Comparison of ENCODE assay signal across 9 mouse cellular contexts in the genomic region with DNA sequence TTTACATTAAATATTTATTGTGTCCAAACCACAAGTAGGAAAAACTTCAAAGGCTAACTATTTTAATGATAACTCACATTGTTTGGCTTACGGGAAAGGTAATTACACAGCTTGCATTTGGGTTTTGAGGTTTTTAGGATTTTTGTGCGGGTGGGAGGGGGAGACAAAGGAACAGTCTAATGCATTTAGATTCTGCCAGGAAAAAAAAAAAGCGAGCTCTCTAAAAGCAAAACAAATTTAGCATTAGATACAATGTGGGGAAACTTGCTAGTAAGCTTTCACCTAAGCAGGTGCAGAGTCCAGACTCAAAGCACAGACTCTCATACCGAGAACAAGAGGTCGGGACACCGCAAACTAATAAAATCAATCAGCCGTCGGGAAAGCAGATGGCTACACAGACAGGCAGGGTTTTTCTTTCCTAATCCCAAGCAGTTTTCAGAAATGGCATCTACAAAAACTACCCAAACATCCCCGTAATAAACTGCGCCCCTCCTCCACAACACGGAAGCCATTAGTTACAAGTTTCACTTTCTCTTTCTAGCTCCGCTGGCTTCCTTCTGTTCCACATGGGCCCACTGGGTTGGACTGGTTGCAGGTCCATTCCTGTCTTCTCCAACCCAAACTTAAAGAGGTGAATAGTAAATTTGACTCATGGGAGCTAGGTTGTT. TPM values are rescaled to one million over a fixed set of nuclear protein-coding genes. Genes with fewer than 3 reads are reported as not detected.
DNase-seq lines count a peak whose midpoint lies in the region; ATAC-seq and TF ChIP-seq lines count a peak whose summit lies in the region.
"Had no signal": no experiment of that assay in that cellular context is flagged by ENCODE, and none has a peak within 500 bp of the region (broad histone marks: within the 10 kb centered on the region; RNA-seq: fewer than 3 reads in every experiment).

No protein-coding gene starts in this region.

- WGBS in midbrain, embryonic 11.5 days = 77% methylated on average over 12 of the region's 12 CpGs
- 81% methylated on average over 12 of the region's 12 CpGs for WGBS in midbrain, embryonic 10.5 days
- 15% methylated on average over 12 of the region's 12 CpGs for WGBS in intestine, postnatal 0 days
- 53% methylated on average over 12 of the region's 12 CpGs for WGBS in lung, embryonic 16.5 days
- WGBS in stomach, postnatal 0 days = 25% methylated on average over 12 of the region's 12 CpGs

- TF ChIP-seq EP300 in stomach, postnatal 0 days (optimal IDR thresholded peaks at IDR 0.05) = no peak

- no peaks in the 10 kb centered on the region for H3K4me1 ChIP-seq in midbrain, embryonic 11.5 days (ENCODE audit: control insufficient read depth, insufficient read depth, low read length)
- H3K4me1 ChIP-seq in midbrain, embryonic 10.5 days = peaks cover 7% of the 10 kb centered on the region; the same call in 1 of the 2 replicates
- 0 out of 2 replicates have a peak, but pooled peaks cover 12% of the 10 kb centered on the region for H3K4me1 ChIP-seq in intestine, postnatal 0 days (replicated peaks; ENCODE audit: control insufficient read depth, insufficient read depth, low read length)
- peaks cover 5% of the 10 kb centered on the region; the same call in 1 of the 2 replicates for H3K4me1 ChIP-seq in lung, embryonic 16.5 days (replicated peaks; ENCODE audit: control insufficient read depth, insufficient read depth, low read length)
- peaks cover 9% of the 10 kb centered on the region; the same call in 1 of the 2 replicates for H3K4me1 ChIP-seq in stomach, postnatal 0 days (replicated peaks; ENCODE audit: control insufficient read depth, insufficient read depth)
- H3K4me1 ChIP-seq: embryonic facial prominence, embryonic 12.5 days had no signal

- no peak overlapping the region for H3K9ac ChIP-seq in midbrain, embryonic 11.5 days (ENCODE audit: low read length)
- peak overlapping the region; percentile 22; the same call in 1 of the 2 replicates for H3K9ac ChIP-seq in intestine, postnatal 0 days (ENCODE audit: low read depth, low read length)
- peak overlapping the region; percentile 2; the same call in 1 of the 2 replicates for H3K9ac ChIP-seq in lung, embryonic 16.5 days (ENCODE audit: low read length)
- H3K9ac ChIP-seq in stomach, postnatal 0 days (ENCODE audit: low read length) = peak overlapping the region; percentile 56
- H3K9ac ChIP-seq: embryonic facial prominence, embryonic 12.5 days had no signal

- no peak overlapping the region for H3K27ac ChIP-seq in midbrain, embryonic 11.5 days (ENCODE audit: low read depth, low read length)
- H3K27ac ChIP-seq in midbrain, embryonic 10.5 days (replicated peaks) = no peak overlapping the region
- peak overlapping the region; percentile 69 for H3K27ac ChIP-seq in intestine, postnatal 0 days (ENCODE audit: low read depth, low read length)
- H3K27ac ChIP-seq in lung, embryonic 16.5 days (ENCODE audit: low read length) = no peak overlapping the region
- H3K27ac ChIP-seq in stomach, postnatal 0 days (replicated peaks) = peak overlapping the region; percentile 69; the same call in 1 of the 2 replicates
- H3K27ac ChIP-seq: embryonic facial prominence, embryonic 12.5 days had no signal

- H3K4me3 ChIP-seq in midbrain, embryonic 11.5 days (ENCODE audit: low read depth, low read length) = no peak overlapping the region
- no peak overlapping the region for H3K4me3 ChIP-seq in midbrain, embryonic 10.5 days
- H3K4me3 ChIP-seq in intestine, postnatal 0 days (ENCODE audit: low read depth, low read length) = peak overlapping the region; percentile 44
- H3K4me3 ChIP-seq in lung, embryonic 16.5 days (ENCODE audit: low read length) = peak overlapping the region; percentile 36
- H3K4me3 ChIP-seq in stomach, postnatal 0 days (ENCODE audit: low read depth, low read length) = peak overlapping the region; percentile 42
- H3K4me3 ChIP-seq: embryonic facial prominence, embryonic 12.5 days had no signal

- H3K4me2 ChIP-seq in midbrain, embryonic 11.5 days = no peak overlapping the region
- peak overlapping the region; percentile 58 for H3K4me2 ChIP-seq in intestine, postnatal 0 days (replicated peaks; ENCODE audit: low read depth)
- peak overlapping the region; percentile 40 for H3K4me2 ChIP-seq in lung, embryonic 16.5 days (ENCODE audit: low read depth, low read length)
- peak overlapping the region; percentile 47 for H3K4me2 ChIP-seq in stomach, postnatal 0 days (replicated peaks; ENCODE audit: low read depth)
- H3K4me2 ChIP-seq: embryonic facial prominence, embryonic 12.5 days had no signal

- H3K9me3 ChIP-seq in midbrain, embryonic 11.5 days (ENCODE audit: control insufficient read depth, low read length) = no peaks in the 10 kb centered on the region
- no peaks in the 10 kb centered on the region for H3K9me3 ChIP-seq in midbrain, embryonic 10.5 days (replicated peaks)
- H3K9me3 ChIP-seq in intestine, postnatal 0 days (ENCODE audit: control insufficient read depth) = no peaks in the 10 kb centered on the region
- H3K9me3 ChIP-seq in lung, embryonic 16.5 days (ENCODE audit: control insufficient read depth, low read length) = no peaks in the 10 kb centered on the region
- H3K9me3 ChIP-seq in stomach, postnatal 0 days (ENCODE audit: control insufficient read depth, low read length) = no peaks in the 10 kb centered on the region
- H3K9me3 ChIP-seq: embryonic facial prominence, embryonic 12.5 days had no signal

- no peak for TF ChIP-seq CTCF in intestine, postnatal 0 days (IDR thresholded peaks at IDR 0.05; ENCODE audit: low read depth)
- TF ChIP-seq CTCF in stomach, postnatal 0 days (IDR thresholded peaks at IDR 0.05; ENCODE audit: low read depth) = no peak

- no peaks in the 10 kb centered on the region for H3K36me3 ChIP-seq in midbrain, embryonic 11.5 days (ENCODE audit: control insufficient read depth, insufficient read depth, low read length)
- H3K36me3 ChIP-seq in midbrain, embryonic 10.5 days = no peaks in the 10 kb centered on the region
- no peaks in the 10 kb centered on the region for H3K36me3 ChIP-seq in intestine, postnatal 0 days (ENCODE audit: control insufficient read depth, insufficient read depth)
- H3K36me3 ChIP-seq in lung, embryonic 16.5 days (ENCODE audit: control insufficient read depth, insufficient read depth, low read length) = no peaks in the 10 kb centered on the region
- H3K36me3 ChIP-seq in stomach, postnatal 0 days (ENCODE audit: control insufficient read depth, insufficient read depth, low read length) = no peaks in the 10 kb centered on the region
- H3K36me3 ChIP-seq: embryonic facial prominence, embryonic 12.5 days had no signal

- ATAC-seq in midbrain, embryonic 11.5 days (ENCODE audit: low FRiP score) = no peak
- ATAC-seq in intestine, postnatal 0 days = peak; percentile 59; the same call in 1 of the 2 replicates
- no peak for ATAC-seq in lung, embryonic 16.5 days (ENCODE audit: low read depth)
- ATAC-seq in stomach, postnatal 0 days (ENCODE audit: low FRiP score, low TSS enrichment) = peak; percentile 52; the same call in 1 of the 2 replicates

- H3K27me3 ChIP-seq in midbrain, embryonic 11.5 days (ENCODE audit: control insufficient read depth, insufficient read depth, low read length) = no peaks in the 10 kb centered on the region
- H3K27me3 ChIP-seq in midbrain, embryonic 10.5 days (ENCODE audit: low read depth, poor library complexity, severe bottlenecking) = no peaks in the 10 kb centered on the region
- H3K27me3 ChIP-seq in intestine, postnatal 0 days (replicated peaks; ENCODE audit: control insufficient read depth, insufficient read depth, low read length) = no peaks in the 10 kb centered on the region
- no peaks in the 10 kb centered on the region for H3K27me3 ChIP-seq in lung, embryonic 16.5 days (ENCODE audit: control insufficient read depth, insufficient read depth, low read depth, low read length)
- no peaks in the 10 kb centered on the region for H3K27me3 ChIP-seq in stomach, postnatal 0 days (ENCODE audit: control insufficient read depth, insufficient read depth, low read length)
- H3K27me3 ChIP-seq: embryonic facial prominence, embryonic 12.5 days had no signal

- DNase-seq in midbrain, embryonic 11.5 days (ENCODE audit: low spot score, missing footprints) = peak; percentile 69
- no peak for DNase-seq in midbrain, embryonic 10.5 days (ENCODE audit: low spot score)
- DNase-seq in adrenal gland, postnatal 25 days = peak; percentile 24
- DNase-seq in stomach, postnatal 0 days (ENCODE audit: low spot score) = peak; percentile 55
- DNase-seq in cerebellum, postnatal 4 days (ENCODE audit: low spot score in 2 of 2) = no peak
- no peak for DNase-seq in cerebellum, adult 11 months

RNA-seq across cellular contexts. Expression of gene Stat3, which starts 8.0 kb away (rescaled TPM):
- polyA plus RNA-seq in midbrain, embryonic 11.5 days (2014; fragmentation: Nextera tagmentation; extraction: Ambion mirVana) = 22.8 and 24.0 TPM in 2 replicates
- 16.9 and 20.4 TPM in 2 replicates for polyA plus RNA-seq in midbrain, embryonic 10.5 days (2016; fragmentation: Nextera tagmentation; extraction: Ambion mirVana)
- 81.5 and 88.6 TPM in 2 replicates for total RNA-seq in adrenal gland, postnatal 25 days (2021)
- polyA plus RNA-seq in intestine, postnatal 0 days (2015; fragmentation: Nextera tagmentation; extraction: Ambion mirVana) = 61.2 and 68.6 TPM in 2 replicates
- 58.5 and 63.7 TPM in 2 replicates for polyA plus RNA-seq in lung, embryonic 16.5 days (2015; fragmentation: Nextera tagmentation; extraction: Ambion mirVana)
- polyA plus RNA-seq in stomach, postnatal 0 days (2015; fragmentation: Nextera tagmentation; extraction: Ambion mirVana) = 47.7 and 55.1 TPM in 2 replicates

RNA-seq across cellular contexts. Expression of gene Cavin1, which starts 39.3 kb away (rescaled TPM):
- 12.5 and 14.8 TPM in 2 replicates for polyA plus RNA-seq in midbrain, embryonic 11.5 days (2014; fragmentation: Nextera tagmentation; extraction: Ambion mirVana)
- polyA plus RNA-seq in midbrain, embryonic 10.5 days (2016; fragmentation: Nextera tagmentation; extraction: Ambion mirVana) = 16.7 and 21.8 TPM in 2 replicates
- total RNA-seq in adrenal gland, postnatal 25 days (2021) = 224 and 271 TPM in 2 replicates
- polyA plus RNA-seq in intestine, postnatal 0 days (2015; fragmentation: Nextera tagmentation; extraction: Ambion mirVana) = 191 and 207 TPM in 2 replicates
- polyA plus RNA-seq in lung, embryonic 16.5 days (2015; fragmentation: Nextera tagmentation; extraction: Ambion mirVana) = 461 and 464 TPM in 2 replicates
- polyA plus RNA-seq in stomach, postnatal 0 days (2015; fragmentation: Nextera tagmentation; extraction: Ambion mirVana) = 313 and 331 TPM in 2 replicates

Comparison
In these comparisons a context has a peak if more than half of its experiments do, and no peak if none do; other contexts are left out.
1. DNase-seq: peak in midbrain, embryonic 11.5 days (single experiment), adrenal gland, postnatal 25 days (single experiment) and stomach, postnatal 0 days (single experiment); none in midbrain, embryonic 10.5 days (single experiment), cerebellum, postnatal 4 days (0 of 2) and cerebellum, adult 11 months (single experiment).
2. ATAC-seq: peak in intestine, postnatal 0 days (single experiment) and stomach, postnatal 0 days (single experiment); none in midbrain, embryonic 11.5 days (single experiment) and lung, embryonic 16.5 days (single experiment).
3. H3K27ac ChIP-seq: peak in intestine, postnatal 0 days (single experiment) and stomach, postnatal 0 days (single experiment); none in midbrain, embryonic 11.5 days (single experiment), midbrain, embryonic 10.5 days (single experiment) and lung, embryonic 16.5 days (single experiment).
4. H3K4me3 ChIP-seq: peak in intestine, postnatal 0 days (single experiment), lung, embryonic 16.5 days (single experiment) and stomach, postnatal 0 days (single experiment); none in midbrain, embryonic 11.5 days (single experiment) and midbrain, embryonic 10.5 days (single experiment).